Mouse (Mus musculus) neural tube, embryonic 11.5 days (tissue): Measurements from ENCODE around the gene Taok1. TPM values are rescaled to one million over a fixed set of nuclear protein-coding genes. Genes with fewer than 3 reads are reported as not detected.

Experiments
- ATAC-seq: fragments of 200-750 bp; cut with Nextera tagmentation; 2 replicates; pipeline ENCODE4 v1.8.0; 2017; ENCODE audit warnings: moderate number of reproducible peaks, mild to moderate bottlenecking, moderate TSS enrichment, moderate library complexity; ENCODE audit not compliant: insufficient read depth, low FRiP score, low TSS enrichment
- DNase-seq: peaks from one replicate; pipeline ENCODE4 v3.0.0-alpha.2; 2015; ENCODE audit warnings: low spot score
- H3K27ac ChIP-seq: fragments of 300-500 bp; sonication (generic); 2 replicates; pipeline ENCODE4 v1.5.1; 2014; ENCODE audit warnings: low read depth, mild to moderate bottlenecking, low read length
- H3K27me3 ChIP-seq: fragments of 300-500 bp; sonication (generic); 2 replicates; pipeline ENCODE4 v1.6.1; 2014; ENCODE audit warnings: mild to moderate bottlenecking, low read length, mixed read lengths; ENCODE audit not compliant: control insufficient read depth, insufficient read depth
- H3K36me3 ChIP-seq: fragments of 300-500 bp; sonication (generic); 2 replicates; pipeline ENCODE4 v1.6.1; 2014; ENCODE audit warnings: mild to moderate bottlenecking, low read length, moderate library complexity, mixed read lengths; ENCODE audit not compliant: control insufficient read depth, insufficient read depth
- H3K4me1 ChIP-seq: fragments of 300-500 bp; sonication (generic); 2 replicates; pipeline ENCODE4 v1.6.1; 2014; ENCODE audit warnings: low read length, mixed read lengths; ENCODE audit not compliant: control insufficient read depth, insufficient read depth
- H3K4me2 ChIP-seq: fragments of 300-500 bp; sonication (generic); 2 replicates; pipeline ENCODE4 v1.6.1; 2014; ENCODE audit warnings: low read depth, mild to moderate bottlenecking, moderate library complexity
- H3K4me3 ChIP-seq: fragments of 300-500 bp; sonication (generic); 2 replicates; pipeline ENCODE4 v1.5.1; 2014; ENCODE audit warnings: low read depth, low read length
- H3K9ac ChIP-seq: fragments of 300-500 bp; sonication (generic); 2 replicates; pipeline ENCODE4 v1.6.1; 2014; ENCODE audit warnings: mild to moderate bottlenecking, low read length
- H3K9me3 ChIP-seq: fragments of 300-500 bp; sonication (generic); 2 replicates; pipeline ENCODE4 v1.6.1; 2016; ENCODE audit warnings: low read length; ENCODE audit not compliant: control insufficient read depth
- WGBS: fragments of 180-500 bp; shearing (Covaris S2); extraction: QIAGEN DNeasy Blood & Tissue Kit; methylation state at CpG from one replicate; pipeline ENCODE4 v1.1.7; 2014; 5-methylcytosine and 5-hydroxymethylcytosine counted together
- polyA plus RNA-seq: library from polyadenylated mRNA; unstranded; fragments of >200 nt; fragmentation: Nextera tagmentation; extraction: Ambion mirVana; gene quantifications from 2 replicates; pipeline ENCODE4 v1.2.1, GENCODE M21; 2014

The Taok1 gene
- polyA plus RNA-seq, 1 experiment from 2014 or later = 18.4 TPM

- DNase-seq (no peak), ATAC-seq (no peak)
- no peak overlapping the region for H3K9ac ChIP-seq
- H3K9me3 ChIP-seq = no peaks in the 10 kb centered on the region
- no peak overlapping the region for H3K4me2 ChIP-seq
- WGBS = 80% methylated on average over 17 of the region's 17 CpGs
- no peak overlapping the region for H3K4me3 ChIP-seq
- no peak overlapping the region for H3K27ac ChIP-seq
- H3K36me3 ChIP-seq = peaks cover 24% of the 10 kb centered on the region
- H3K27me3 ChIP-seq = no peaks in the 10 kb centered on the region
- peaks cover 11% of the 10 kb centered on the region for H3K4me1 ChIP-seq
Measured at GRCm38 (mm10) chr11:77500361-77501325, 107.0 kb downstream of the Taok1 start.

- Histone ChIP-seq H3K9me3 (no peaks in the 10 kb centered on the region), H3K4me1 (peaks cover 18% of the 10 kb centered on the region), H3K36me3 (peaks cover 23% of the 10 kb centered on the region), H3K4me3 (no peak overlapping the region), H3K4me2 (no peak overlapping the region), H3K9ac (no peak overlapping the region), H3K27me3 (no peaks in the 10 kb centered on the region), H3K27ac (no peak overlapping the region)
- WGBS = 90% methylated on average over 7 of the region's 7 CpGs
- DNase-seq = no peak
- ATAC-seq = no peak
Measured at GRCm38 (mm10) chr11:77499354-77499753, 108.3 kb downstream of the Taok1 start.

- Histone ChIP-seq H3K4me2 (no peak overlapping the region), H3K27me3 (no peaks in the 10 kb centered on the region), H3K9ac (no peak overlapping the region; the same call in 1 of the 2 replicates), H3K27ac (no peak overlapping the region), H3K36me3 (peaks cover 16% of the 10 kb centered on the region), H3K9me3 (no peaks in the 10 kb centered on the region), H3K4me3 (no peak overlapping the region), H3K4me1 (peaks cover 26% of the 10 kb centered on the region)
- WGBS = 83% methylated on average over 12 of the region's 12 CpGs
- DNase-seq (no peak), ATAC-seq (no peak)
Measured at GRCm38 (mm10) chr11:77498261-77499139, 109.1 kb downstream of the Taok1 start.

GRCm38 (mm10) chr11:77497851-77498250 lies 109.8 kb downstream of the Taok1 start:
- Histone ChIP-seq H3K4me3 (no peak overlapping the region), H3K27me3 (no peaks in the 10 kb centered on the region), H3K36me3 (peaks cover 9% of the 10 kb centered on the region; the same call in 1 of the 2 replicates), H3K4me1 (peaks cover 26% of the 10 kb centered on the region), H3K27ac (no peak overlapping the region), H3K9me3 (no peaks in the 10 kb centered on the region), H3K9ac (no peak overlapping the region; the same call in 1 of the 2 replicates), H3K4me2 (no peak overlapping the region)
- DNase-seq = no peak
- WGBS = 25% methylated on average over 4 of the region's 4 CpGs
- ATAC-seq = no peak

GRCm38 (mm10) chr11:77497341-77497756 lies 110.3 kb downstream of the Taok1 start:
- peak; percentile 69 for DNase-seq

GRCm38 (mm10) chr11:77495507-77495906 lies 112.1 kb downstream of the Taok1 start:
- H3K9me3 ChIP-seq = no peaks in the 10 kb centered on the region
- no peaks in the 10 kb centered on the region for H3K27me3 ChIP-seq
- H3K4me3 ChIP-seq = no peak overlapping the region
- no peak overlapping the region for H3K27ac ChIP-seq
- ATAC-seq (no peak), DNase-seq (no peak)
- peaks cover 5% of the 10 kb centered on the region; the same call in 1 of the 2 replicates for H3K36me3 ChIP-seq
- H3K9ac ChIP-seq = no peak overlapping the region
- H3K4me2 ChIP-seq = no peak overlapping the region
- peaks cover 42% of the 10 kb centered on the region for H3K4me1 ChIP-seq

More at GRCm38 (mm10) chr11:77497341-77497756, 110.3 kb downstream of the Taok1 start:
- Histone ChIP-seq H3K36me3 (peaks cover 5% of the 10 kb centered on the region; the same call in 1 of the 2 replicates), H3K27me3 (no peaks in the 10 kb centered on the region), H3K9ac (no peak overlapping the region; the same call in 1 of the 2 replicates), H3K9me3 (no peaks in the 10 kb centered on the region), H3K4me3 (no peak overlapping the region), H3K4me2 (no peak overlapping the region), H3K4me1 (peaks cover 26% of the 10 kb centered on the region), H3K27ac (peak overlapping the region; percentile 54)
- 12% methylated on average over 6 of the region's 6 CpGs for WGBS
- ATAC-seq = no peak

GRCm38 (mm10) chr11:77494782-77495181 lies 112.8 kb downstream of the Taok1 start:
- H3K4me1 ChIP-seq = peaks cover 47% of the 10 kb centered on the region
- ATAC-seq = no peak
- H3K4me3 ChIP-seq = no peak overlapping the region; the same call in 1 of the 2 replicates
- H3K27me3 ChIP-seq = no peaks in the 10 kb centered on the region
- H3K9me3 ChIP-seq = no peaks in the 10 kb centered on the region
- peak overlapping the region; percentile 88 for H3K4me2 ChIP-seq
- DNase-seq = no peak
- no peak overlapping the region for H3K27ac ChIP-seq
- no peak overlapping the region for H3K9ac ChIP-seq
- 81% methylated on average over 6 of the region's 6 CpGs for WGBS
- 0 out of 2 replicates have a peak, but pooled peaks cover 3% of the 10 kb centered on the region for H3K36me3 ChIP-seq

GRCm38 (mm10) chr11:77494344-77494676 lies 113.3 kb downstream of the Taok1 start:
- Histone ChIP-seq H3K27ac (peak overlapping the region; percentile 85; the same call in 1 of the 2 replicates), H3K4me3 (peak overlapping the region; percentile 94), H3K9ac (peak overlapping the region; percentile 93), H3K4me1 (peaks cover 47% of the 10 kb centered on the region), H3K27me3 (no peaks in the 10 kb centered on the region), H3K9me3 (no peaks in the 10 kb centered on the region), H3K4me2 (peak overlapping the region; percentile 88), H3K36me3 (0 out of 2 replicates have a peak, but pooled peaks cover 2% of the 10 kb centered on the region)
- DNase-seq (no peak), ATAC-seq (no peak)
- WGBS = 32% methylated on average over 4 of the region's 4 CpGs
